Mouse (Mus musculus): ENCODE results near the gene Pld5.

Gene Pld5

DNA sequence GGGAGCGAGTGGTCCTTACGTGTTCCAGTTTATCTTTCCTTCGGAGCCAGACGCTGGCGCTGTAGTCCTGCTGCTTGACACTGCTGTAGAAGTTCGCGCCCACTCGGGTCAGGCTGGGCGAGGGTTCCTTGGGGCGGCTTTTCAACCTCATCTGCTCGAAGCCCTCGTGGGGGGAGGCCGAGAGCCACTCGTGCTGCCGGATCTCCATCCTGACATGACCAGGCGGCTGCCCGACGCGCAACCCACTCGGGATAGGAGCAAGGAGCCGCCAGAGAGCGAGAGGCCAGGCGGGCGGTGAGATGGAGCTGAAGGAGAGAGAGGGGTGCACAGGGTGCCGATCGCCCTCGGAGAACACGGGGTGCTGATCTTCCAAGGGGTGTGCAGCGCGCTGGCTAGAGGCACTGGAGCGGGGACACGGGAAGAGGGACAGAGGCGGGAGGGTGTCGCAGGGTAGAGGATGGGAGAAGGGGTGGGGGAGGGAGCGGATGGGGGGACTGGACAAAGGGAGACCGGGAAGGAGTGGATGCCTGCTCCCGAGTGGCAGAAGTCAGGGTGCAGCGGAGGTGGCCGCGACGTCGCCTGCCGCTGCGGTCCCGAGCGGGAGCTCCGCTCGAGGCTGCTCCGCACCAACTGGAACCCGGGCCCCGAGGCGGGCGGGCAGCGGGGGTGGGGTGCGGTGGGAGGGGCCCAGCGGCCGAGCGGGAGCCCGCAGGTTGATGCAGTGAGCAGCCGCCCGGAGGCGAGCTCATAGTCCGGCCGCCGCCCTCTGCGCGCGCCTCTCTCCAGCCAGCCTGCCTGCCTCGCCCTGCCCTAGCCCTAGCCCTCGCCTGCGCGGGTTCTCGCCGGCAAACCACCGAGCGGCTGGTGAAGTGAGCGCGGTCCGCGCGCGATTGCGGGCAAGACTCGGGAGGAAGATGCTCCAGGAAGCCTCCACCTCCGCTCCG is at the start of gene Pld5:
Gene Pld5 (minus strand): TSS at position 646 of the 944 bp plus-strand sequence.
- DNase-seq (ENCODE audit: low spot score), result no peak

DNA sequence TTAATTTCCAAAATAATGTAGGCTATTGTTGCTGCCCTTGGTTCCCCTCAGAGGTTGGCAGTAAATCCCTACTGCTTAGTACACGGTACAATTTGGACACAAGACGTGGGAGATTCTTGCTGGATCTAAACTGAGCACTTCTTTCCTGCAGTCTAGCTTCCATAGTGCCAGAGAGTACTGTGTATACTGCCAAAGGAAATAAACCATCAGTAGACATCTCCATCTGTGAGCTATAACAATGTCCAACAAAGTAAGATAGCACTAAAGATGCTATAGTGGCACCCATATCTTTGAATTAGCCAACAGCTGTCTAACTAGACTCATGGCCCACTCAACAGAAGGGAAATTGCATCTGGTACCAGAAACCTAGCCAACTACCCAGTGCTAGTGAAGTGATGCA is 40.0 kb upstream of the Pld5 start:
- DNase-seq (ENCODE audit: low spot score), result no peak

DNA sequence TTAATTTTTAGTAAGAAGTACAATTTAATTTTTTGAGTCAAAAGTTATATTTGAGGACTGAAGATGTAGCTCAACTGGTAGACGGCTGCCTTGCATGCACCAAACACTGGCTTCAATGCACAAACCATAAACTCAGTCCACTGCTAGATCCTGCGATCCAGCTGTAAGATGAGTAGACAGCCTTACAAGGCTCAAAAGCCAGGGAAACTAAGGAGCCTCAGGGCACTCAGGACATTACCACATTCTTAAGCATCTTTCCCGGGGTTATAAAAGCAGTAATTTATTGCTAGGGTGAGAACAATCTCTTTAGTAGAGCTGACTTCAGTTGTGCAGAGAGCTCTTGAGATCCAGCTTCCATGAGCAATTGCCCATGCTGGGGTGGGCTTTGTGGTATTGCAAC is 35.1 kb upstream of the Pld5 start:
- DNase-seq (ENCODE audit: low spot score), result no peak

DNA sequence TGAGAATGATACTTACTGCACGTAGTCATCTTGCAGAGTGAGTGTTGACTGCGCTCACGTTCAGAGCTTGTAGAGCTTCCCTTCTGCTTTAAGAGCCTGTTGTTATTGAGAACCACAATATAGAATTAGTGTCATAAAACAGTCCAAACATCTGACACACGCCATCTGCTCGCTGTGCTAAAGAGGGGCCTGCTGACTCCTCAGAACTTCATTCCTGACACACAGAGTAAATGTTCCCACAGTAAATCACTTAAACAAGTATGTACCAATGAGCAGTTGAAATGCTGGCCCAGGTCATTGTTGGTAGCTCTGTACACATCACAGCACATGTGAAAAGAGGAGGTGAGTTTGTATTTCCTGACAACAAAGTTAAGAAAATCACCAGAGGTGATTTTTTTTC is 14.3 kb upstream of the Pld5 start:
- DNase-seq (ENCODE audit: low spot score), result no peak

DNA sequence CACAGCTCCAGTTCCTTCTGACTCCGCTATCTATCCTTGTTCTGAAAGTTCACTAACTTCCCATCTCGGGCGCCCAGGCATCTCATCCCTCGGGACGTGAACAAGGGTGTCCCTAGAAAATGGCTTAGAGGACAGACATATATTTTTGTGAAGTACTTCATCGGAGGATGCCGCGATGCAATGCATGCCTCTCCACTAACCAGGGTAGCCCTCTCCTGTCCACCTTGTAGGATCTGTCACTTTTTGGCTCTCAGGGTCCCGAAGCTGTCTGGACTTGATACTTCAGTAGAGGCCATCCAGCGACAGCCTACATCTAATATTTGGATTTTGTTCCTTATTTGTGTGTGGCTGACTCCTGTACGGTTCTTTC is 484 bp upstream of the Pld5 start:
- no peak for DNase-seq (ENCODE audit: low spot score)

DNA sequence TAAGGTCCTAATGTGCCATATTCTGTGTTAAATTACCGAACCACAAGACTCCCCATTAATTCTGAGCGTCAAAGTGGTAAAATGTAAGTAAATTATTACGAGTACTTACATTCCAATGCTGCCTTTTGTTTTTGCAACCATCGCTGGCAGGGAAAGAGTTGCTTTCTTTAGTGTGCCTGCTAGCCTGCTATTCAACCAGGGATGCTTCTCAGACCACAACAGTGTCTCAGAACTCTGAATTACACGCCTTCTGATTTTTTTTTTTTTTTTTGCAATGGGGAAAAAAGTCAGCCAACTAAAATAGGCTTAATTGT is 26.4 kb downstream of the Pld5 start:
- no peak for DNase-seq (ENCODE audit: low spot score)

DNA sequence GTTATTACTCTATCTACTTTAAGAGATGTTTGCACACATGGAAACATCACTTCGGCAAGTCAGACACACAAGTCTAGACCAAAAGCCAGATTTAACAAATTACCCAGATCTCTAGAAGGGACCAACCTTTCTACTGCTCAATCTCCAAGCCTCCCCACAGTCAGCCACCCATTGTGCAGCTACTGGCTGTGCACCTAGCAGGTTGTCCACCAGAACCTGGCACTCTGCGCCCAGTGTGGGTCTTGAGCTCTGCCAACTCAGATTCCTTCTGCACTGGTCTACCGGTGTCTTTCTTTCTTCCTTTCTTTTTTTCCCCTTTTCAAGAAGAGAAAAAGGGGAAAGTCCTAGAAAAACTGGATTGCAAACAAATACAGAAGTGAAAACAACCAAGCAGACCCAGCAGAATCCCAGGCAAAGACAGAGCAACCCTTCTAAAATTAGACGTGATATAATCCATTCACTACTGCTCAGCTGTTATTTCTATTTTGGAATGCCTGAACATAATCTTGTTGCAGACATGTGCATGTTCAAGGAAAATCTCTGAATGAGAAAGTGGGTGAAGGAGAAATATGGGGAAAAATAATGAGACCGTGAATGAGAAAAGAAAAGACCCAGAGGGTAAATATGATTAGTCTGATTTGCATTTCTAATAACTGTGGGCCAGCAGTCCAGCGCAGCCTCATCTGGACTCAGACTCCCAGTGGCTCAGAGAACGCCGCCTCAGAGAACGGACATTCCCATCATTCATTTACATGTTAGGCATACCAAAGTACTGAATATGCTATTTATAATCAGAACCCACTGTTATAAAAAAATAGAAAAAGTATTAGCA is 27.0 kb downstream of the Pld5 start:
- DNase-seq (ENCODE audit: low spot score), result no peak

DNA sequence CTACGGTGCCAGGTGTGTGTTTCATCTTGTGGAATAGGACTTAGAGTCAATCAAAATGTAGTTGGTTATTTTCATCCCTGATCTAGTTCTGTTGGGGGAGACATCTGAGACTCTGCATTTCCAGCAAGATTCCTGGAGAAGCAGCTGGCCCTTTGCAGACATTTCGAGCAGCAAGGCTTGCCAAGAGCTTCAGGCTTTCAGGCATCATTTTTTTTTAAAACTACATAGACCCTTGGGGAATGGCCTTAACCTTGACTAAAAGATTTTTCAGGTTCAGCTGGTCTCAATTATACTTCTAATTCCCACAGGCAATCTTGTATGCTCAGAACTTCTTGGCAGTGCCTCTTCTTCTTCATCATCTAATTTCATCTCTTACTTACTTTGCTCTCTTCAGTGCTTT is 35.9 kb downstream of the Pld5 start:
- DNase-seq (ENCODE audit: low spot score), result no peak

DNA sequence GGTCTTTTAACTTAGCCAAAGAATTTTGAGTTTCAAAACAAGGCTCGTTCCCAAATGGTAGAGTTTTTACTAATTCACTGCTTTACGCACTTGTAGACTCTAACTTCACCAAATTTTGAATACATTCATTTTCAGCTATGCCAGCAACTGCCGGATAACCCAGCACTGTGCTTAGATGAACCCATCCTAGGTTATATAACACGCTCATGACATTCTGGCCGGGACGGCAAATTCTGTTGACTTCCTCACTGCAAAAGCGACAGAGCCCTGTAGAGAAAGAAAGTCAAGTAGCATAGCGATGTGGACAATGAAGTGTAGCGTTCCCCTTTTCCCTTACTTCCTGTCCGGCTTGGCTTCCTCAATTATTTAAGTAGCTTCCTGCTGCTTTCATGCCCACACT is 51.3 kb downstream of the Pld5 start:
- DNase-seq (ENCODE audit: low spot score), result no peak

DNA sequence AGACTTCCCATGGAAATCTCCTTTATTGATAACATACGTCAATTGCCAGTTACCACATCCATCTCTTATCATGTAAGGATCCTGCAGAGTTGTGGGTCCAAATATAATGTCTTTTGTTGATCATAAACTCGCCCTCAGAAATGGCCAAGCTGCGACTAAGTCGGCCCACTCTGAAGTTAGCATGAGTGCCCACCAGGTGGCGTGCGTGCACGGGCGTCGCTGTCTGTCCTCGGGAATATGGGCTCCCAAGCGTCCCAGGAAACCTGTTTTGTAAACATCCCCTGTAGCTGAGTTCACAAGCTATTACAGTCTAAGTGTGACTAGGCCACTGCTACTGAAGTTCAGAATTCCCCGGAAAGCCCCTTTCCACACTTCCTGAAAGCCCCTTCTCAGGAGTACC is 51.9 kb downstream of the Pld5 start:
- DNase-seq (ENCODE audit: low spot score), result no peak

DNA sequence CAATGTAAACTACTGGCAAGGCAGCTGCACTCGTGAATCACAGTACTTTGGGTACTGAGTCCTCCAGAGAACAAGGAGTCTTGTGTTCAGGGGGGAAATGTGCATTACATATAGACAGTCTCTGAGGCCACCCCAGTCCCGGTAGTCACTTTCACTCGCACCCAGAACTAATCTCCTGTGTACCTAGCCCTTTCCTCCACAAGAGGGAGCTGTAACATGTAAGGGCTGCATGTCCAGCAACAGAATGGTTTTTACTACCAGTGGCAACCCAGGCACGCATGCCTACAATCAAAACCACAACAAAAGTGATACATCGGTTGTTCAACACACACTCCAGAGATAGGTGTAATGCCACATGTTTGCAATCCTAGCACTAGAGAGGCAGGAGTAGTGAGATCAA is 56.9 kb downstream of the Pld5 start:
- no peak for DNase-seq (ENCODE audit: low spot score)

DNA sequence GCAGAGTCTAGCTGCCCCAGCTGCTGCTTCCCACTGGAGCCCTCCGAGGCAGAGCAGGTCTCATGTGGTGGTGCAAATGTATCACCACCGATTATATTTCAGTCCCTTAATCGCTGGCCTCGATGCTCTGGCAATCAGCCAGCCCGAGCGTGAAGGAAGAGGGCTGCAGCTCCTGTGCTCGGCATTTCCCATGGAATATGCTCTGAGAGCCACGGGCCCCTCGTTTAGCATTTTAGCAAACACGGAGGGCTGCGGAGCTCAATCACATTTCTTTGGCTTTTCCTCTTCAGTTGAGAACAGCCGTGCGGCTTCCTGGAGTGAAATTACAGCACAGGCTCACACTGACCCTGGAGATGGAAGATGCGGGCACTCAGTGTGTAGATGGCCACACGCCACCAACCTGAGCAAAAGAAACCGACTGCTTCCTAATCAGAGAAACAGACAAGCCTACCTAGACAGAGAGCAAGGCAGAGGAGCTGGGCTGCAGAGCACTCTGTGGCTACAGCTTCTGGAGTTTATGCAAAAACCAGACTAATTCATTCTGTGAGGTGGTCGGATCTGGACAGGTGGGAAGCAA is 61.4 kb downstream of the Pld5 start:
- no peak for DNase-seq (ENCODE audit: low spot score)

DNA sequence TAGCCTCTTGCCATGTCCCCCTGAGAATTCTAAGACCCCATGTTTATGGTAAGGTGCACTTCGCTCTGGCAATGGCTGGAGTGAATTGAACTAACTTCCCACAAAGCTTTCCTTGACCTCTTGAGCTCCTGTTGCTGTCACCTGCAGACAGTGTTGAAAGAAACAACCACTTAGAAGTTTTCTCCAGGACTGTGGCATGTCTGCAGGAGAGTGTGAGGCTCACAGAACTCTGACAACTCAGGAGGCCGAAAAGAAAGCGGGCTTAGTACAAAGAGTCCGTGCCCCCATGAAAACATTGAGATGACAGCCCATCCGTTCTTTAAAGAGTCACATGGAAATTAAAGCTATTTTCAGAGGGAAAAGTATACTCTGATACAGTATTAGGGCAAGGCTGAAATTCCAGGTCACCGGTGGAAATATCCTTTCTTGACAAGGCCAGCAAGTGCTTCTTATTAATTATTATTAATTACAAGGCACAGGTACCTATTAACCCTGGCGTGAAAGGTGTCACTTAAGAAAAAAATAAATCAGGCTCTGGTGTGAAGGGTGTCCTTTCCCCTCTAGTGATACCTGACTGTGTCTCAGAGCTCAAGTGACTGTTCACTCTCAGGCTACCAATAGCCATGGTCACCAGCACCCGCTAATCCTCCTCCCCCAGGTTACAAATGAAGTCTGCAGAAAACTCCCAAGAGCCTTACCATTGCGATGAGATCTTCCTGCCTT is 62.0 kb downstream of the Pld5 start:
- DNase-seq (ENCODE audit: low spot score), result no peak

DNA sequence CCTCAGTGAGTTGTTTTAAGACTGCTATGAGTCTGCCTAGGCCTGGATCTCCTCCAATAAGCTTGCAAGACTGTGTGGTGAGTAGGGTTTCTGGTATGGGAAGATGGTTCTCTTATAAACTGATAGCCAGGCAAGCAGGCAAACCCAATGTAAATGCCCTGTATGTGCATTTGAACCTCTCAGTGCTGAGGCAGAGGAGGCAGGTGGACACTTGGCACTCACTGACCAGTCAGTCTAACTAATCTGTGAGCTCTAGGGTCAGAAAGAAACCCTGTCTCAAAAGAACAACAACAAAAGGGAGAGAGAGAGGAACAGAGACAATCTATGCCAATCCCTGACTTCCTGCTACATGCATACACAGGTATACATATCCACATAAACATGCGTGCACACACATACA is 64.3 kb downstream of the Pld5 start:
- DNase-seq (ENCODE audit: low spot score), result no peak

DNA sequence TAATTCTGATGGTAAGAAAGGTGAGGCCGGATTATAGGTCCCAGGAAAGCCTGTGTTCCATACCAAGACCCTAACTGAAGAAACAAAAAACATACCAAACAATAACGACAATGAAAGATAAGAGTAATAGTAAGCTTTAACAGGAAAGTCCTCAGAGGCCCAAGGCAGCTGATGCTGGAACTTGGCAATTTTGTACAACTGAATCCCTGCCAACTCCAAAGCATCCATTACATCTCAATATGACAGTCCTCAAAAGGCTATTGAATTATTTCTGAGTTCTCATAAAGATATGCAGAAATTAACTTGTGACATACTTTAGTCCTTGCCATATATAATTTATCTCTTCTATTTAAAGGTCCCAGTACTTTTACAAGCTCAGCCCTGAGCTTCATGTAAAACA is 67.1 kb downstream of the Pld5 start:
- no peak for DNase-seq (ENCODE audit: low spot score)

DNA sequence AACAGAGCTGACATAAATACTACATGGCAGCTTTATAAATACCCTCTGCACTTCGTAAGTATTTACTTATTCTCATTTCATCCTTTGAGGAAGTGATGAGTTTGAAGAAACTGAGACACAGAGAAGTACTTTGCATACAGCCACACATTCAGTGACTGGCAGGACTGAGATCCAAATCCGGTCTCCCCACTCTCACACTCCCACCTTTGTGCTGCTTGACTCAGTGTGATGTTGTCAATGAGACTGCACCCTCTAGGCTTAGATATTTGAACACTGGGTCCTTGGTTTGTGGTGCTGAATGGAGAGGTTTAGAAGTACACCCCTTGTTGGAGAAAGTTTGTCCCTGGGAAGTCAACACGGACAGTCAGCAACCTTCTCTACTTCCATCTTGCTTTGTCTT is 72.8 kb downstream of the Pld5 start:
- DNase-seq (ENCODE audit: low spot score), result no peak

DNA sequence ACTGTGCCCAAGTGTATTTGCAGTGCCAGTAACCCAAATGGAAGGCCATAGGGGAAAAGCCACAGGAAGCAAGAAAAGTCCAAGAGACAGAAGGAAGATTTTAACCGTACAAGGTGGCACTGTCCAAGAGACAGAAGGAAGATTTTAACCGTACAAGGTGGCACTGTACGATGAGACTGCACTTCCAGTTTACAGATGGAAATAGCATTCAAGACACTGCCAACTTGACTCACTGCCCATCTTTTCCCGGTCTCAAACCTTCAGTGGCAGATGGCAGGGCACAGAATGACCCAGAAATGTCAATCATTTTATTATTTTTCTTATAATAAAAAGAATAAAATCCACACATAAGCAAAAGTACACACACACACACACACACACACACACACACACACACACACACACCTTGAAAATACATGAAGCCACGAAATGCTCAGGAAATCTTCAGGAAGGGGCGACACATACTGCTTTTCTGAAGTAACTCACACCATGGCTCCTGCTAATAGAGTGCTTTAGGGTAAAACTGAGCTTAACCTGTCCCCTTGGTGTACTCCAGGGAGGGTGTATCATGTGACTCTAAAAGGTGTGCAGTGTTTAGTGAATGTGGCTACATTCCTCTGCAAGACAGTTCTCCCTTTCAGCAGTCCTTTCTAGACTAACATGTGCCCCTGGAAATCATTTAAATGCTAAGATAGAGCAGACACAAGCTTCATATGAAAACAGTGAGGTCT is 77.9 kb downstream of the Pld5 start:
- DNase-seq (ENCODE audit: low spot score), result no peak

DNA sequence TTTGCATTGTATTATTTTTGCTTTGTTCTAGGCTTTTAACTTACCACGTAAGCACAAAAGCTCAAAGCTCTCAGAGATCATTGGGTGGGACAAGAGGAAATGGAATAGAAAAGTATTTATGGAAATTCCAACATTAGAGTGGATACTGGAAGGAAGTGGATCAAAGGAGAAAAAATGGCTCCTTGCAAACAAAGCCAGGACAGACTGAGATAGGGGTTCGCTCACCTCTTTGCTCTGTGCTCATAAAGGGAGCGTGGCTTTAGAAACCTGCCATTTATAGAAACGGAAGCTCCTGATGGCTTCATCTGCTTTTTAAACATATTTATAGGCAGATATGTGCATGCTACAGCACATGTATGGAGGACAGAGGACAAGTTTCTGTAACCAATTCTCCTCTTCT is 78.8 kb downstream of the Pld5 start:
- DNase-seq (ENCODE audit: low spot score), result no peak

DNA sequence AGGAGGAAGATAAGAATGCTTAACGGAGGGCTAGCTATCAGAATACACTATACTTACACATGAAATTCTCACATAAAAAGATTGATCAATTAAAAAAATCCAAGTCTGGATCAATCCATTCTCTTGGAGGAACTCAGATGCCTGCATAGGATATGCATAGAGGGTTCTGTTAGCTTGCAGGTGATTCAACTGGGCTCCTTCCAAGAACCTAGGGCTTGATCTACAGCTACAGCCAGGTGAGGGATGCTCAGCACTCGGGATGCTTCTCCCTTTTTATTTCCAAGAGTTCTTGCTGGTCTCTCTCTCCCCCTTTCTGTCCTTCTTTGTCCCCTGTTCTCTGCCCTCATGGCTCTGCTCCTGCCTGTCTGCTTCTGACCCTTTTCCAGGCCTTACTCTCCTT is 80.4 kb downstream of the Pld5 start:
- DNase-seq (ENCODE audit: low spot score), result no peak

DNA sequence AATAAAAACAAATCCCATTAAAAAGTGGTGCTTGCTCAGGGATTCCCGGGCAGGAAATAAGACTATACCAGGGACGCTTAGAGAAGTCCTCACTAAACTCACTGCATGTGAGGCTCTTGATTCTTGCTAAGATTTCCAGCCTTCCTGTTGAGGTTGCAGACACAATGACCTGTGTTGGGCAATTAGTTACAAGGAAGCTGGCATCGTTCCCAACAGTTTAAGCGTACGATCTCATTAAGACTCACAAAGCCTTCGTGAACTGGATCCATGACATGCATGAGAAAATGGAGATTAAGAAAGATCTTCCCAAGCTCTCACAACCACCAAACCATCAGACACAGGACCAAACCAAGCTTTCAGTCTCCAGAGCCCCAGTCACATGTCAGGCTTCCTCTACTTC is 91.1 kb downstream of the Pld5 start:
- no peak for DNase-seq (ENCODE audit: low spot score)

DNA sequence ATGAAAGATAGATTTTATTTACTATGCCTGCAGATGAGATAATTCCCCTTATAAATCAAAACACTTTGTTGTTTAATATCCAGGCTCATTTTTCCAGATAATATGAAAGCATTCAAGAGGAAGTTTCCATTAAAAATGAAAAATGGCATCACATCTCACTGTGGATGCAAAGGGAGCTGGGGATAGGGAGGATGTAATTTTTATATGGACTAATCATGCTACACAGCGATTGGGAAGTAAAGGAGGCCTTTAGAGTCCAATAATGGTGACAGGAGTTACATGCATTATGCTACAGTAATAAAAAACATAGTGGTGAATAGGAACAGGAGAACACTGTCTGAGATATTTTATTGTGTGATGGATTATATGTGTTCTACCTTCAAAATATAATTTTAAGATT is 100.1 kb downstream of the Pld5 start:
- no peak for DNase-seq (ENCODE audit: low spot score)

DNA sequence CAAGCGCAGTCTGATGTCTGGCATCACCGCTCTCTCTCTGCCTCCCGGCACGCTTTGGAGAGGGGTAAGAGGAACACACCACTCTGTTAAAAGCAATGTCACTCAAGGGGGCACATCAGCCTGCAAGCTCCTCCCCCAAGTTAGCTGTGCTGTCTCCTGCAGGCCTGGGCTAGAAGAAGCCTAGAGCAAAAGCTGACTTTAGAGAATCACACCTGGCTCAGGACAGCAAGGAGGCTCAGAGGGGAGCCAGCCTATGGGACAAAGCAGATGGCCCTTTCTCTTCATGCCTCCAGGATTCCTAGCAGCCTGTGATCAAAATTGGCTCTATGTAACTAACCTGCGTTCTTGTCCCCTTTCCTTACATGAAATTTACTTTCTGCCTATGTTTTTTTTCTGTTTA is 107.3 kb downstream of the Pld5 start:
- no peak for DNase-seq (ENCODE audit: low spot score)
